Mouse (Mus musculus): ENCODE data around the gene Zfp281. TPM values are rescaled to one million over a fixed set of nuclear protein-coding genes. Genes with fewer than 3 reads are reported as not detected.

Zfp281 gene
- polyA plus RNA-seq, 1 experiment from 2014 or later, result 38.5 TPM

GRCm38 (mm10) chr1:136659337-136659736 lies 34.6 kb downstream of the Zfp281 start:
- WGBS, result 81% methylated on average over 9 of the region's 9 CpGs
- Histone ChIP-seq H3K27me3 (ENCODE audit: control insufficient read depth, insufficient read depth, low read length) (no peaks in the 10 kb centered on the region), H3K9ac (ENCODE audit: low read depth, low read length) (no peak overlapping the region), H3K4me3 (ENCODE audit: low read depth, low read length) (no peak overlapping the region), H3K27ac (ENCODE audit: low read depth, low read length) (no peak overlapping the region), H3K9me3 (ENCODE audit: control insufficient read depth, low read length) (no peaks in the 10 kb centered on the region), H3K4me1 (replicated peaks; ENCODE audit: control insufficient read depth, insufficient read depth, low read length) (peaks cover 6% of the 10 kb centered on the region; the same call in 1 of the 2 replicates), H3K36me3 (ENCODE audit: control insufficient read depth, insufficient read depth, low read length) (no peaks in the 10 kb centered on the region), H3K4me2 (replicated peaks; ENCODE audit: low read depth, low read length) (no peak overlapping the region)
- no peak for ATAC-seq (ENCODE audit: low FRiP score)
- no peak for DNase-seq (ENCODE audit: low spot score)

GRCm38 (mm10) chr1:136659917-136660316 lies 35.2 kb downstream of the Zfp281 start:
- no peak for DNase-seq (ENCODE audit: low spot score)
- no peak overlapping the region for H3K9ac ChIP-seq (ENCODE audit: low read depth, low read length)
- no peaks in the 10 kb centered on the region for H3K36me3 ChIP-seq (ENCODE audit: control insufficient read depth, insufficient read depth, low read length)
- ATAC-seq (ENCODE audit: low FRiP score), result no peak
- no peak overlapping the region for H3K4me2 ChIP-seq (replicated peaks; ENCODE audit: low read depth, low read length)
- peaks cover 6% of the 10 kb centered on the region; the same call in 1 of the 2 replicates for H3K4me1 ChIP-seq (replicated peaks; ENCODE audit: control insufficient read depth, insufficient read depth, low read length)
- H3K27me3 ChIP-seq (ENCODE audit: control insufficient read depth, insufficient read depth, low read length), result no peaks in the 10 kb centered on the region
- WGBS, result 65% methylated on average over 9 of the region's 9 CpGs
- H3K27ac ChIP-seq (ENCODE audit: low read depth, low read length), result no peak overlapping the region
- no peak overlapping the region for H3K4me3 ChIP-seq (ENCODE audit: low read depth, low read length)
- no peaks in the 10 kb centered on the region for H3K9me3 ChIP-seq (ENCODE audit: control insufficient read depth, low read length)

DNA sequence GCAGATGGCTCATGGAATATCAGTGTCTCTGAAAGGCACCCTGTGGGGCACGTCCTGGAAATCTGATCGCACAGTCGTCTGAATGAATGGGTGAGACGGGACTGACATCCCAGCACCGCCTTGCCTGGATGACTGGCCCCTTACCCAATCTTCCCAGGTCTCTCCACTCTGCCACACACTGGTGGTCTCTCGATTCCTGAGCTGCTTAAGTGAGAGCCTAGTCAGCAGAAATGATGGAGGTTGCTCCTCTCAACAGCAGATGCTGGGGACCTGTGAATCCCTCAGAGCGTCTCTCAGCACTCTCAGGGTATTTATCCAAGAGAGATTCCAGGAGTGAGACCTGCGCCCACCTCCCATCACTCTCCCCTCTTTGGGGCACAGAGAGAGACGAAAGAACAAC lies 36.8 kb downstream of the Zfp281 start:
- no peak overlapping the region; the same call in 1 of the 2 replicates for H3K4me2 ChIP-seq (replicated peaks; ENCODE audit: low read depth, low read length)
- no peak overlapping the region for H3K4me3 ChIP-seq (ENCODE audit: low read depth, low read length)
- H3K4me1 ChIP-seq (replicated peaks; ENCODE audit: control insufficient read depth, insufficient read depth, low read length), result peaks cover 6% of the 10 kb centered on the region; the same call in 1 of the 2 replicates
- DNase-seq (ENCODE audit: low spot score) (peak; percentile 26), ATAC-seq (ENCODE audit: low FRiP score) (no peak)
- H3K9ac ChIP-seq (ENCODE audit: low read depth, low read length), result no peak overlapping the region
- H3K27me3 ChIP-seq (ENCODE audit: control insufficient read depth, insufficient read depth, low read length), result no peaks in the 10 kb centered on the region
- H3K9me3 ChIP-seq (ENCODE audit: control insufficient read depth, low read length), result no peaks in the 10 kb centered on the region
- WGBS, result 15% methylated on average over 9 of the region's 9 CpGs
- no peak overlapping the region for H3K27ac ChIP-seq (ENCODE audit: low read depth, low read length)
- no peaks in the 10 kb centered on the region for H3K36me3 ChIP-seq (ENCODE audit: control insufficient read depth, insufficient read depth, low read length)

DNA sequence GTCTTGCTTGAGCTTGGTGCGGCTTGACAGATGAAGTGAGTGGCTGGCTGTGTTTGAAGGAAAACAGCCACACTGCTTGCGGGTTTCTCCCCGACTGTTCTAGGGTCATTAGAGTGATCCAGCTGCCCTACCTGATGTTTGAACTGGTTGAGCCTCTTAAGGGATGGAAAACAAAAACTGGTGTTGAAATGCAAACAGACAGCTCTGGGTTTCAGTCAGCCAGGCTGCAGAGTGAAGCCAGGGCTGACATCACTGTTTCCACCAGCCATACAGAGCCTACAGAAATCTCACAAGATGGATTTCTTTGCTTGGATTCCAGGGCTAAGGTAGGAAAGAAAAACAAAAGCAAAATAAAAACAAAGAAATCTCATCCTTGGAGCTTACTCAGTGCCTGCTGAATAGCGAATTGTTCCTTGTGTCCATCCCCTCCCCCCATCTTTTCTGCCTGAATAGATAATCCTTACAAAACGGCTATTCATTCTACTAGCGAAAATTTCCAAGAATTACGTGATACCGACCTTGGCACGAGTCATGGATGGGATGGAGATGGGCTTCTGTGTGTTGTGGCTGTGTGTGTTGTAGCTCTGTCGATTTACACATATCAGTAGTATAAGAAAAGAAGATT lies 37.4 kb downstream of the Zfp281 start:
- DNase-seq (ENCODE audit: low spot score), result peak; percentile 54
- H3K4me2 ChIP-seq (replicated peaks; ENCODE audit: low read depth, low read length), result 0 out of 2 replicates have a peak overlapping the region, but pooled peaks have one; percentile 4
- no peaks in the 10 kb centered on the region for H3K36me3 ChIP-seq (ENCODE audit: control insufficient read depth, insufficient read depth, low read length)
- peaks cover 6% of the 10 kb centered on the region; the same call in 1 of the 2 replicates for H3K4me1 ChIP-seq (replicated peaks; ENCODE audit: control insufficient read depth, insufficient read depth, low read length)
- H3K9ac ChIP-seq (ENCODE audit: low read depth, low read length), result no peak overlapping the region
- H3K9me3 ChIP-seq (ENCODE audit: control insufficient read depth, low read length), result no peaks in the 10 kb centered on the region
- 18% methylated on average over 10 of the region's 10 CpGs for WGBS
- no peaks in the 10 kb centered on the region for H3K27me3 ChIP-seq (ENCODE audit: control insufficient read depth, insufficient read depth, low read length)
- no peak overlapping the region for H3K27ac ChIP-seq (ENCODE audit: low read depth, low read length)
- no peak overlapping the region for H3K4me3 ChIP-seq (ENCODE audit: low read depth, low read length)
- ATAC-seq (ENCODE audit: low FRiP score), result no peak

- 60% methylated on average over 6 of the region's 6 CpGs for whole genome bisulfite sequencing
- Histone ChIP-seq H3K4me1 (replicated peaks; ENCODE audit: control insufficient read depth, insufficient read depth, low read length) (peaks cover 6% of the 10 kb centered on the region; the same call in 1 of the 2 replicates), H3K4me3 (ENCODE audit: low read depth, low read length) (no peak overlapping the region), H3K27ac (ENCODE audit: low read depth, low read length) (no peak overlapping the region), H3K9ac (ENCODE audit: low read depth, low read length) (no peak overlapping the region), H3K4me2 (replicated peaks; ENCODE audit: low read depth, low read length) (no peak overlapping the region), H3K9me3 (ENCODE audit: control insufficient read depth, low read length) (no peaks in the 10 kb centered on the region), H3K27me3 (ENCODE audit: control insufficient read depth, insufficient read depth, low read length) (no peaks in the 10 kb centered on the region), H3K36me3 (ENCODE audit: control insufficient read depth, insufficient read depth, low read length) (no peaks in the 10 kb centered on the region)
- ATAC-seq (ENCODE audit: low FRiP score) (no peak), DNase-seq (ENCODE audit: low spot score) (no peak)
These were observed 40.4 kb downstream of the Zfp281 start for GRCm38 (mm10) chr1:136664921-136665582.

DNA sequence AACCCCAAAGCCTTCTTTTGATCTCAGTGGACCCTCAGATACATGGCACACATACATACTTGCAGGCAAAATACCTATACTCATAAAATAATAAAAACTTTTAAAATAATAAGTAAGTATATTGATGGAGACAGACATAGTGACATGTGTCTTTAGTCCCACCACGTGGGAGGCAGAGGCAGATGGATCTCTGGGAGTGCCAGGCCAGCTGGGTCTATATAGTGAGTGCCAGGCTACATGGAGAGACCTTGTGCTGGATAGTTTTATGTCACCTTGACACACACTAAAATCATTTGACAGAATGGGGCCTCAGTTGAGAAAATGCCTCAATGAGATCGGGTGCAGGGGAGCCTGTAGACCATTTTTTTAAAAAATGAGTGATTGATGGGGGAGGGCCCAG lies 41.8 kb downstream of the Zfp281 start:
- no peaks in the 10 kb centered on the region for H3K9me3 ChIP-seq (ENCODE audit: control insufficient read depth, low read length)
- no peak overlapping the region for H3K4me3 ChIP-seq (ENCODE audit: low read depth, low read length)
- H3K4me2 ChIP-seq (replicated peaks; ENCODE audit: low read depth, low read length), result no peak overlapping the region
- DNase-seq (ENCODE audit: low spot score) (no peak), ATAC-seq (ENCODE audit: low FRiP score) (no peak)
- H3K9ac ChIP-seq (ENCODE audit: low read depth, low read length), result no peak overlapping the region
- 70% methylated on average over 2 of the region's 2 CpGs for WGBS
- H3K27me3 ChIP-seq (ENCODE audit: control insufficient read depth, insufficient read depth, low read length), result no peaks in the 10 kb centered on the region
- peaks cover 5% of the 10 kb centered on the region; the same call in 1 of the 2 replicates for H3K4me1 ChIP-seq (replicated peaks; ENCODE audit: control insufficient read depth, insufficient read depth, low read length)
- H3K36me3 ChIP-seq (ENCODE audit: control insufficient read depth, insufficient read depth, low read length), result no peaks in the 10 kb centered on the region
- H3K27ac ChIP-seq (ENCODE audit: low read depth, low read length), result no peak overlapping the region

DNA sequence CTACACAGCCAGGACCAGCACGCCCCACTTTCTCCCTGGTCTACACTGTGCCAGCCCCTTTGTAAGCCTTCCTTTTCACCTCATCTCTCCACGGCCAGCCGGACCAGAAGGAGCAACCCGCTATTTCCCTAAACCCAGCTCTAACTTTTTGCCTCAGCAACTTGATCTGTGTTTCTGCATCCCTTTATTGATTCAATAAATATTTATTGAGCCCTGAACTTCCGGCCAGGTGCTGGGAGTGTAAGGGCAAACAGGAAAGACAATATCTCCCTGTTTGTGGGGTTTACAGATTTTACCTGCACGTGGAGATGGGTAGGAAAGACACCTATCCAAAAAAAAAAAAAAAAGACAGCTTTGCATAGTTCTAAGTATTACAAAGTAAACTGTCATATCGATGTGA lies 45.2 kb downstream of the Zfp281 start:
- no peak for DNase-seq (ENCODE audit: low spot score)

DNA sequence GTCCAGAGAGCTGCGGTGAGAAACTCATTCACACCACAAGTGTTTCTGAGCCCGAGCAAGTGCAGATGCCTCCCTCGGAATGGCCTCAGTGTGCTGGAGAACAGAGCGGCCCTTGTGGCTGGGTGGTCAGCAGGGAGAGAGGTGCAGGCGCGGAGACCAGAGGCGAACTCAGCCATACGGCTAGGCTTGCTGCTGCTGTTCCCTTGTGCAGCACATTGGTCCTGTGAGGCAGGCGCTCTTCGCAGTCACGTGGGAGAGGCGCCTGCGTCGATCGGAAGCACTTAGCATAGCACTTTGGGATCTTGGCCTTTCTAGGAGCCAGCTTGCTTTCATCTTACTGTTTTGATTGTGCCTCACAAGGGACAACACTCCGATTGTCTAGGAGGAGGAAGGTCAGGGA lies 45.7 kb downstream of the Zfp281 start:
- Histone ChIP-seq H3K4me3 (ENCODE audit: low read depth, low read length) (no peak overlapping the region), H3K4me1 (replicated peaks; ENCODE audit: control insufficient read depth, insufficient read depth, low read length) (no peaks in the 10 kb centered on the region), H3K36me3 (ENCODE audit: control insufficient read depth, insufficient read depth, low read length) (no peaks in the 10 kb centered on the region), H3K27me3 (ENCODE audit: control insufficient read depth, insufficient read depth, low read length) (no peaks in the 10 kb centered on the region), H3K27ac (ENCODE audit: low read depth, low read length) (no peak overlapping the region), H3K9me3 (ENCODE audit: control insufficient read depth, low read length) (no peaks in the 10 kb centered on the region), H3K9ac (ENCODE audit: low read depth, low read length) (no peak overlapping the region), H3K4me2 (replicated peaks; ENCODE audit: low read depth, low read length) (no peak overlapping the region; the same call in 1 of the 2 replicates)
- no peak for ATAC-seq (ENCODE audit: low FRiP score)
- WGBS, result 48% methylated on average over 16 of the region's 16 CpGs
- DNase-seq (ENCODE audit: low spot score), result no peak

More for the DNA sequence above, 45.2 kb downstream of the Zfp281 start:
- Histone ChIP-seq H3K4me3 (ENCODE audit: low read depth, low read length) (no peak overlapping the region), H3K27me3 (ENCODE audit: control insufficient read depth, insufficient read depth, low read length) (no peaks in the 10 kb centered on the region), H3K9ac (ENCODE audit: low read depth, low read length) (no peak overlapping the region), H3K36me3 (ENCODE audit: control insufficient read depth, insufficient read depth, low read length) (no peaks in the 10 kb centered on the region), H3K4me2 (replicated peaks; ENCODE audit: low read depth, low read length) (no peak overlapping the region), H3K27ac (ENCODE audit: low read depth, low read length) (no peak overlapping the region), H3K9me3 (ENCODE audit: control insufficient read depth, low read length) (no peaks in the 10 kb centered on the region), H3K4me1 (replicated peaks; ENCODE audit: control insufficient read depth, insufficient read depth, low read length) (no peaks in the 10 kb centered on the region)
- WGBS, result 67% methylated on average over 7 of the region's 7 CpGs
- ATAC-seq (ENCODE audit: low FRiP score), result no peak

Measured in hindbrain, embryonic 11.5 days (tissue).